In the genomic region with DNA sequence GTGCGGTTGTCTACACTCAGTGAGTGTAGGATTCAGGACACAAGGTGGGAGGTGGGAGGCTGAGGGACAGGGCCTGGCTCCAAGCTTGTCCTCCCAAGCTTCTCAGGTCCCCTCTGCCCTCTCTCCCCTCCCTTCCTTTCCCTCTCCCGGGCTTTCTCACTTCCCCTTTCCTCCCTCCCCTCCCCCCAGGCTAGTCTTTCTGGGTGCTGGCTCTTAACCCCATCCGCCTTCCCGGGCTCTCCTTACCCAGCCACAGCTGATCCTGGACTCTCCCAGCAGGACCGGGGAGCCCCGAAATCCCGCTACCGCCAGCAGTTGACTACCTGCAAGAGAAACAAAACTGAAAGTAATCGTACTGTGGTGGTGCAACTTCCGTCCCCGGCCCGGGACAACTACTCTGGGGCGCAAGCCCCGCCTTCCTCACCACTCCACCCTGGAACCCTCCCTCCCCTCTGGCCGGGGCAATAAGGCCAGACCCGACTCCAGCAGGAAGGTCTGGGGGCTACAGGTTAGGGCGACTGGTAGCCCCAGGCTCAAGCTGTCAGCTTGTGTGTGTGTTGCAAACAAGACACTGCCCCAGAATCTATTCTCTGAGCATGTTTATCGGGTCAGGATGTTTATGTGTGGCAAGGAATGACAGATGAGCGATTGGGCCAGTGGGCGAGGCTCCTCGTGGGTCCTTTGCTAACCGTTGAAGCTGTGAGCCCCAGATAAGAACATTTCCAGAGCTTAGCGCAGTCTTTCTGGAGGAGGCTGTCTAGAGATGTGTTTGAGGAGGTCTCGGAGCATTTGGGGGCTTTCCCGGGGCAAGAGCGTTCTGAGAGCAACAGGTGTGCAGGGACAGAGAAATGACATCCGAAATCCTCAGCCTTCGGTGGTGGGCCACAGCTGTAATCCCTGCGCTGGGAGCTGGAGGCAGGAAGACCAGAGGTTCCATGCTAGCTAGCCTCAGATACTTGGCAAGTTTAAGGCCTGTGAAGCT, we compare ENCODE assay signal across 8 mouse cellular contexts. TPM values are rescaled to one million over a fixed set of nuclear protein-coding genes. Genes with fewer than 3 reads are reported as not detected.
DNase-seq lines count a peak whose midpoint lies in the region; ATAC-seq and TF ChIP-seq lines count a peak whose summit lies in the region.

A gene (minus strand): TSS at position 344 of the 982 bp plus-strand sequence.

- intact Hi-C loops in left cerebral cortex, adult 2 months (cut with DNase I), result no loop called here

- H3K9ac ChIP-seq in embryonic facial prominence, embryonic 13.5 days, result peak within 1 kb of the TSS; percentile 84
- peak within 1 kb of the TSS; percentile 85 for H3K9ac ChIP-seq in heart, embryonic 12.5 days
- H3K9ac ChIP-seq in kidney, embryonic 15.5 days, result peak within 1 kb of the TSS; percentile 62

- no peak for DNase-seq in left cerebral cortex, adult 2 months (ENCODE audit: extremely low spot score in 1 of 2, low spot score in 2 of 2)
- DNase-seq in left cerebral cortex, adult 18-20 months (ENCODE audit: low spot score in 2 of 2), result no peak
- DNase-seq in lung, postnatal 14 days, result peak; percentile 86
- DNase-seq in ovary, postnatal 10 days (ENCODE audit: low spot score), result peak; percentile 58
- DNase-seq in urinary bladder, postnatal 25 days (ENCODE audit: low spot score), result peak; percentile 69

- H3K9me3 ChIP-seq in embryonic facial prominence, embryonic 13.5 days, result no peaks in the 10 kb centered on the region
- 0 out of 2 replicates have a peak, but pooled peaks cover 2% of the 10 kb centered on the region for H3K9me3 ChIP-seq in heart, embryonic 12.5 days (replicated peaks)
- no peaks in the 10 kb centered on the region for H3K9me3 ChIP-seq in kidney, embryonic 15.5 days (replicated peaks)

- WGBS in embryonic facial prominence, embryonic 13.5 days, result 9% methylated on average over 29 of the region's 29 CpGs
- WGBS in heart, embryonic 12.5 days, result 6% methylated on average over 29 of the region's 29 CpGs
- 8% methylated on average over 29 of the region's 29 CpGs for WGBS in kidney, embryonic 15.5 days

- peak within 1 kb of the TSS; percentile 61 for H3K27ac ChIP-seq in left cerebral cortex, adult 2 months
- peak within 1 kb of the TSS; percentile 62 for H3K27ac ChIP-seq in embryonic facial prominence, embryonic 13.5 days
- peak within 1 kb of the TSS; percentile 83 for H3K27ac ChIP-seq in heart, embryonic 12.5 days (ENCODE audit: poor library complexity, severe bottlenecking)
- H3K27ac ChIP-seq in kidney, embryonic 15.5 days, result peak within 1 kb of the TSS; percentile 83

- peak; percentile 63; the same call in 1 of the 2 replicates for ATAC-seq in embryonic facial prominence, embryonic 13.5 days (ENCODE audit: insufficient number of reproducible peaks, insufficient read depth, low FRiP score, low TSS enrichment, low read depth)
- peak; percentile 88 for ATAC-seq in heart, embryonic 12.5 days (ENCODE audit: insufficient number of reproducible peaks, low FRiP score)
- peak; percentile 90 for ATAC-seq in kidney, embryonic 15.5 days (replicated peaks; ENCODE audit: low FRiP score)

- no peaks in the 10 kb centered on the region for H3K27me3 ChIP-seq in embryonic facial prominence, embryonic 13.5 days
- H3K27me3 ChIP-seq in heart, embryonic 12.5 days (replicated peaks), result no peaks in the 10 kb centered on the region
- no peaks in the 10 kb centered on the region for H3K27me3 ChIP-seq in kidney, embryonic 15.5 days

- TF ChIP-seq CTCF in left cerebral cortex, adult 2 months (IDR thresholded peaks at IDR 0.05), result no peak

- peaks cover 17% of the 10 kb centered on the region for H3K4me1 ChIP-seq in embryonic facial prominence, embryonic 13.5 days
- H3K4me1 ChIP-seq in heart, embryonic 12.5 days (replicated peaks), result peaks cover 15% of the 10 kb centered on the region
- H3K4me1 ChIP-seq in kidney, embryonic 15.5 days, result peaks cover 18% of the 10 kb centered on the region

- H3K4me3 ChIP-seq in left cerebral cortex, adult 2 months, result peak within 1 kb of the TSS; percentile 51
- peak within 1 kb of the TSS; percentile 61 for H3K4me3 ChIP-seq in embryonic facial prominence, embryonic 13.5 days
- peak within 1 kb of the TSS; percentile 79 for H3K4me3 ChIP-seq in heart, embryonic 12.5 days
- H3K4me3 ChIP-seq in kidney, embryonic 15.5 days (replicated peaks), result peak within 1 kb of the TSS; percentile 64

- peaks cover 25% of the 10 kb centered on the region for H3K36me3 ChIP-seq in embryonic facial prominence, embryonic 13.5 days
- H3K36me3 ChIP-seq in heart, embryonic 12.5 days, result peaks cover 33% of the 10 kb centered on the region
- peaks cover 31% of the 10 kb centered on the region for H3K36me3 ChIP-seq in kidney, embryonic 15.5 days

- peak within 1 kb of the TSS; percentile 80 for H3K4me2 ChIP-seq in embryonic facial prominence, embryonic 13.5 days
- H3K4me2 ChIP-seq in heart, embryonic 12.5 days, result peak within 1 kb of the TSS; percentile 88
- peak within 1 kb of the TSS; percentile 69 for H3K4me2 ChIP-seq in kidney, embryonic 15.5 days

RNA-seq across cellular contexts. Expression of the gene that starts here (rescaled TPM):
- 1 to 10 TPM; 4.3 to 5.7 TPM for total RNA-seq in left cerebral cortex, adult 2 months (2021)
- total RNA-seq in left cerebral cortex, adult 18-20 months (2021), result 1 to 10 TPM; 4.2 to 4.7 TPM
- 8.7 and 8.8 TPM in 2 replicates for polyA plus RNA-seq in embryonic facial prominence, embryonic 13.5 days (2015; fragmentation: Nextera tagmentation; extraction: Ambion mirVana)
- polyA plus RNA-seq in heart, embryonic 12.5 days (2016; fragmentation: Nextera tagmentation; extraction: Ambion mirVana), result 7.0 and 7.8 TPM in 2 replicates
- polyA plus RNA-seq in kidney, embryonic 15.5 days (2015; fragmentation: Nextera tagmentation; extraction: Ambion mirVana), result 7.9 and 9.0 TPM in 2 replicates

Comparison
In these comparisons a context has a peak if more than half of its experiments do, and no peak if none do; other contexts are left out.
1. DNase-seq: peak in lung, postnatal 14 days (single experiment), ovary, postnatal 10 days (single experiment) and urinary bladder, postnatal 25 days (single experiment); none in left cerebral cortex, adult 2 months (0 of 2) and left cerebral cortex, adult 18-20 months (0 of 2).
2. Peak in every context shown above with its lines, with median percentiles within 50 percentile points of each other: H3K27ac ChIP-seq, H3K4me3 ChIP-seq, ATAC-seq, H3K4me2 ChIP-seq and H3K9ac ChIP-seq.